Mouse (Mus musculus) forelimb bud, embryonic 11.5 days (tissue): ENCODE measurements around the gene Plcd4.

ENCODE experiments used
- DNase-seq: peaks from one replicate; pipeline ENCODE4 v3.0.0-alpha.2; 2012; ENCODE audit warnings: low read depth, low spot score

The Plcd4 gene

DNA sequence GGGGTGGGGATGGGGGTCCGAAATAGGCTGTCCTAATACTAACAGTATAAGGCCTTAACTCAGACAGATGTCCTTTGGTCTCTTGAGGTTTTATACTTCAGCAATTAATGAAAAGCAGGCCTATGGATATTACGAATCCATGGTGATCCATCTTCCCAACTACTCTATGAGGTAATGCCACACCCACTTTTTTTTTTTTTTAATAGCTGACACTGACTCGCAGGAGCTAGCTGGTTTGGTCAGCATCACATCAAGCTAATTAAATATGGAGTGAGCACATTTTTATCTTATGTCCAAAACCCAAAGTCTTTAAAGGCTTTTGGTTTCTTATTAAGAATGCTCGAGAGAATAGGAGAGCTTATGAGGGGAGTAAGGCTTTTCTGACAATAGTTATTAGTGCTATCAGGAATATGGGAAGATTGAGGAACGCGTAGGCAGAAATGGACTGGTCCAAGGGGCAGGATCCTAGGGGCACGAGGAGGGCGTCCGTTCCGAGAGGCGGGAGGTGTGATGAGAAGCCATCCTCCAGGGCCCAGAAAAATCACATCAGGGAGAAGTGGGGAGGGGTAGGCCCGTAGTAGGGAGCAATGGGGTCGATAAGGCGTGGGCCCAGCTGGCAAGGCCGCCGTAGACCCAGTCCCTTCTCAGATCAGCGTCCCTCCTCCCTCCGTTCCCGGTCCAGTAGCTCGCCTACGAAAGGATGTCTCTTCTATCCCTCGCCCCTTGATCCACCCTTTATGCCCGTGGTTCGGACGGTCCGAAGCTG lies 58.0 kb downstream of the Plcd4 start:
- no peak for DNase-seq

DNA sequence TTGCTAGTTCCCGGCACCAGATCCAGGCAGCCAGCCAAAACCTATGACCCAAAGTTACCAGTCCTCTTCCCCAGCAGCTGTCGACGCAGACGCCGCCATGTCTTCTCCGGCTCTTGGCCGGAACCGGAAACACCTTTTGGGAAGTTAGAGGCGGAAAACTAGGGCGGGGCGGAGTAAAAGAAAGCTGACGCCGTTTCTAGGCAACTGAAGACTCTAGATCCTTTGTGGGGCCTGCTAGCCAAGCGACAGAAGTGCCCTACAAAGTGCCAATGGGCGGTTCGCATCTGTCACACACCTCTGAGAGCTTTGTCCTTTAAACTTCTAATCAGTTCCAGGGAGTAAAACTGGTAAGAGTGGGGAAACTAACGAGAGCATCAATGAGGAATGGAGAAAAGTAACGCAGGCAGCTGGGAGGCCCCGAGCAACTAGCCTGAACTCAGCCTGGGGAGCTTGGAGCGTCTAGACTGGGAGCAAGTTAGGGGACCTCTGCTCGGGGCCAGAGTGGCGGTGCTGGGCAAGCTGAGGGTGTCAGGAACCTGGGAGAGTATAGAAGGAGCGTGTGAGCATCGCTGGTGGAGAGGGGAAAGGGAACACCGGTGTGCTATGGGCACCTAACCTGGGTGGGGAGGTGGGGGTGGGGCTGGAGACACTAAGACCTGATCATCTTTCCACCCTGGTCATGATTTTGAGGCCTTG lies 58.7 kb downstream of the Plcd4 start, which contains the start of the genes Rnf25 and Stk36:
Rnf25 (minus strand) TSS at position 131 of the 696 bp plus-strand sequence.
Stk36 (plus strand) TSS at position 179 of the 696 bp plus-strand sequence.
- peak; percentile 82 for DNase-seq
